Mouse (Mus musculus): ENCODE measurements around the gene Dapk1. TPM values are rescaled to one million over a fixed set of nuclear protein-coding genes. Genes with fewer than 3 reads are reported as not detected.

The Dapk1 gene
- polyA plus RNA-seq, 1 experiment from 2014 or later: 34.5 TPM

GRCm38 (mm10) chr13:60755251-60755650 is 153.5 kb downstream of the Dapk1 start:
- Histone ChIP-seq H3K9me3 (ENCODE audit: control insufficient read depth, low read length) (no peaks in the 10 kb centered on the region), H3K4me3 (ENCODE audit: low read depth, low read length) (no peak overlapping the region), H3K36me3 (ENCODE audit: control insufficient read depth, insufficient read depth, low read length) (peaks cover 45% of the 10 kb centered on the region), H3K4me1 (ENCODE audit: control insufficient read depth, insufficient read depth, low read length) (no peaks in the 10 kb centered on the region), H3K27me3 (ENCODE audit: control insufficient read depth, insufficient read depth, low read length) (no peaks in the 10 kb centered on the region), H3K4me2 (ENCODE audit: low read depth, low read length) (no peak overlapping the region), H3K9ac (replicated peaks; ENCODE audit: low read depth, low read length) (no peak overlapping the region), H3K27ac (ENCODE audit: low read depth, low read length) (no peak overlapping the region)
- ATAC-seq (ENCODE audit: low read depth): no peak
- WGBS: 42% methylated on average over 2 of the region's 2 CpGs

- Histone ChIP-seq H3K9me3 (ENCODE audit: control insufficient read depth, low read length) (no peaks in the 10 kb centered on the region), H3K36me3 (ENCODE audit: control insufficient read depth, insufficient read depth, low read length) (peaks cover 36% of the 10 kb centered on the region)
Measured at GRCm38 (mm10) chr13:60757292-60757691, 155.5 kb downstream of the Dapk1 start.

GRCm38 (mm10) chr13:60759136-60759535 is 157.4 kb downstream of the Dapk1 start:
- no peaks in the 10 kb centered on the region for H3K27me3 ChIP-seq (ENCODE audit: control insufficient read depth, insufficient read depth, low read length)
- H3K4me3 ChIP-seq (ENCODE audit: low read depth, low read length): no peak overlapping the region
- peaks cover 22% of the 10 kb centered on the region for H3K36me3 ChIP-seq (ENCODE audit: control insufficient read depth, insufficient read depth, low read length)
- H3K9ac ChIP-seq (replicated peaks; ENCODE audit: low read depth, low read length): no peak overlapping the region
- no peak overlapping the region for H3K4me2 ChIP-seq (ENCODE audit: low read depth, low read length)
- no peaks in the 10 kb centered on the region for H3K4me1 ChIP-seq (ENCODE audit: control insufficient read depth, insufficient read depth, low read length)
- H3K9me3 ChIP-seq (ENCODE audit: control insufficient read depth, low read length): no peaks in the 10 kb centered on the region
- 48% methylated on average over 6 of the region's 6 CpGs for WGBS
- H3K27ac ChIP-seq (ENCODE audit: low read depth, low read length): no peak overlapping the region
- no peak for ATAC-seq (ENCODE audit: low read depth)

More at GRCm38 (mm10) chr13:60757292-60757691, 155.5 kb downstream of the Dapk1 start:
- no peaks in the 10 kb centered on the region for H3K27me3 ChIP-seq (ENCODE audit: control insufficient read depth, insufficient read depth, low read length)
- no peak overlapping the region for H3K4me3 ChIP-seq (ENCODE audit: low read depth, low read length)
- 92% methylated on average over 13 of the region's 13 CpGs for WGBS
- no peak overlapping the region for H3K27ac ChIP-seq (ENCODE audit: low read depth, low read length)
- H3K4me2 ChIP-seq (ENCODE audit: low read depth, low read length): no peak overlapping the region
- no peaks in the 10 kb centered on the region for H3K4me1 ChIP-seq (ENCODE audit: control insufficient read depth, insufficient read depth, low read length)
- no peak overlapping the region for H3K9ac ChIP-seq (replicated peaks; ENCODE audit: low read depth, low read length)
- ATAC-seq (ENCODE audit: low read depth): no peak

- Histone ChIP-seq H3K4me2 (ENCODE audit: low read depth, low read length) (no peak overlapping the region), H3K9me3 (ENCODE audit: control insufficient read depth, low read length) (no peaks in the 10 kb centered on the region), H3K4me1 (ENCODE audit: control insufficient read depth, insufficient read depth, low read length) (no peaks in the 10 kb centered on the region), H3K27ac (ENCODE audit: low read depth, low read length) (no peak overlapping the region), H3K27me3 (ENCODE audit: control insufficient read depth, insufficient read depth, low read length) (no peaks in the 10 kb centered on the region), H3K4me3 (ENCODE audit: low read depth, low read length) (no peak overlapping the region), H3K9ac (replicated peaks; ENCODE audit: low read depth, low read length) (no peak overlapping the region), H3K36me3 (ENCODE audit: control insufficient read depth, insufficient read depth, low read length) (peaks cover 15% of the 10 kb centered on the region)
- 94% methylated on average over 12 of the region's 12 CpGs for WGBS
- ATAC-seq (ENCODE audit: low read depth): no peak
Measured at GRCm38 (mm10) chr13:60760392-60760791, 158.6 kb downstream of the Dapk1 start.

- H3K4me1 ChIP-seq (ENCODE audit: control insufficient read depth, insufficient read depth, low read length): no peaks in the 10 kb centered on the region
- no peak overlapping the region for H3K4me3 ChIP-seq (ENCODE audit: low read depth, low read length)
- no peak overlapping the region for H3K27ac ChIP-seq (ENCODE audit: low read depth, low read length)
- no peak for ATAC-seq (ENCODE audit: low read depth)
- no peak overlapping the region for H3K9ac ChIP-seq (replicated peaks; ENCODE audit: low read depth, low read length)
- WGBS: 97% methylated on average over 17 of the region's 17 CpGs
- H3K4me2 ChIP-seq (ENCODE audit: low read depth, low read length): no peak overlapping the region
- no peaks in the 10 kb centered on the region for H3K27me3 ChIP-seq (ENCODE audit: control insufficient read depth, insufficient read depth, low read length)
- no peaks in the 10 kb centered on the region for H3K9me3 ChIP-seq (ENCODE audit: control insufficient read depth, low read length)
- peaks cover 15% of the 10 kb centered on the region for H3K36me3 ChIP-seq (ENCODE audit: control insufficient read depth, insufficient read depth, low read length)
Measured at GRCm38 (mm10) chr13:60761161-60761560, 159.4 kb downstream of the Dapk1 start.

GRCm38 (mm10) chr13:60780534-60780933 is 178.8 kb downstream of the Dapk1 start:
- no peak for ATAC-seq (ENCODE audit: low read depth)
- H3K27me3 ChIP-seq (ENCODE audit: control insufficient read depth, insufficient read depth, low read length): no peaks in the 10 kb centered on the region
- H3K4me3 ChIP-seq (ENCODE audit: low read depth, low read length): no peak overlapping the region
- no peaks in the 10 kb centered on the region for H3K36me3 ChIP-seq (ENCODE audit: control insufficient read depth, insufficient read depth, low read length)
- 90% methylated on average over 3 of the region's 3 CpGs for WGBS
- H3K9me3 ChIP-seq (ENCODE audit: control insufficient read depth, low read length): no peaks in the 10 kb centered on the region
- H3K27ac ChIP-seq (ENCODE audit: low read depth, low read length): no peak overlapping the region
- H3K4me1 ChIP-seq (ENCODE audit: control insufficient read depth, insufficient read depth, low read length): no peaks in the 10 kb centered on the region
- no peak overlapping the region for H3K4me2 ChIP-seq (ENCODE audit: low read depth, low read length)
- no peak overlapping the region for H3K9ac ChIP-seq (replicated peaks; ENCODE audit: low read depth, low read length)

- no peaks in the 10 kb centered on the region for H3K27me3 ChIP-seq (ENCODE audit: control insufficient read depth, insufficient read depth, low read length)
- no peak for ATAC-seq (ENCODE audit: low read depth)
- H3K9me3 ChIP-seq (ENCODE audit: control insufficient read depth, low read length): no peaks in the 10 kb centered on the region
- H3K4me2 ChIP-seq (ENCODE audit: low read depth, low read length): no peak overlapping the region
- H3K9ac ChIP-seq (replicated peaks; ENCODE audit: low read depth, low read length): no peak overlapping the region
- WGBS: 91% methylated on average over 7 of the region's 7 CpGs
- no peak overlapping the region for H3K27ac ChIP-seq (ENCODE audit: low read depth, low read length)
- no peaks in the 10 kb centered on the region for H3K4me1 ChIP-seq (ENCODE audit: control insufficient read depth, insufficient read depth, low read length)
- no peak overlapping the region for H3K4me3 ChIP-seq (ENCODE audit: low read depth, low read length)
- H3K36me3 ChIP-seq (ENCODE audit: control insufficient read depth, insufficient read depth, low read length): no peaks in the 10 kb centered on the region
Measured at GRCm38 (mm10) chr13:60783301-60783700, 181.6 kb downstream of the Dapk1 start.

GRCm38 (mm10) chr13:60786264-60786663 is 184.5 kb downstream of the Dapk1 start, which contains the start of gene BC051665:
BC051665 (minus strand) TSS chr13:60786364.
- H3K4me1 ChIP-seq (ENCODE audit: control insufficient read depth, insufficient read depth, low read length): no peaks in the 10 kb centered on the region
- no peaks in the 10 kb centered on the region for H3K27me3 ChIP-seq (ENCODE audit: control insufficient read depth, insufficient read depth, low read length)
- H3K4me3 ChIP-seq (ENCODE audit: low read depth, low read length): no peak within 1 kb of the TSS
- H3K9ac ChIP-seq (replicated peaks; ENCODE audit: low read depth, low read length): no peak within 1 kb of the TSS
- H3K27ac ChIP-seq (ENCODE audit: low read depth, low read length): no peak within 1 kb of the TSS
- ATAC-seq (ENCODE audit: low read depth): no peak
- H3K36me3 ChIP-seq (ENCODE audit: control insufficient read depth, insufficient read depth, low read length): no peaks in the 10 kb centered on the region
- H3K4me2 ChIP-seq (ENCODE audit: low read depth, low read length): no peak within 1 kb of the TSS
- no peaks in the 10 kb centered on the region for H3K9me3 ChIP-seq (ENCODE audit: control insufficient read depth, low read length)

- Histone ChIP-seq H3K36me3 (ENCODE audit: control insufficient read depth, insufficient read depth, low read length) (no peaks in the 10 kb centered on the region), H3K9ac (replicated peaks; ENCODE audit: low read depth, low read length) (no peak overlapping the region), H3K9me3 (ENCODE audit: control insufficient read depth, low read length) (no peaks in the 10 kb centered on the region), H3K27ac (ENCODE audit: low read depth, low read length) (no peak overlapping the region), H3K27me3 (ENCODE audit: control insufficient read depth, insufficient read depth, low read length) (no peaks in the 10 kb centered on the region), H3K4me2 (ENCODE audit: low read depth, low read length) (no peak overlapping the region), H3K4me3 (ENCODE audit: low read depth, low read length) (no peak overlapping the region), H3K4me1 (ENCODE audit: control insufficient read depth, insufficient read depth, low read length) (no peaks in the 10 kb centered on the region)
- WGBS: 82% methylated on average over 1 of the region's 1 CpGs
- ATAC-seq (ENCODE audit: low read depth): no peak
Measured at GRCm38 (mm10) chr13:60789466-60789865, 187.7 kb downstream of the Dapk1 start.

- WGBS: 68% methylated on average over 1 of the region's 1 CpGs
- Histone ChIP-seq H3K36me3 (ENCODE audit: control insufficient read depth, insufficient read depth, low read length) (no peaks in the 10 kb centered on the region), H3K9ac (replicated peaks; ENCODE audit: low read depth, low read length) (no peak within 1 kb of the TSS), H3K4me1 (ENCODE audit: control insufficient read depth, insufficient read depth, low read length) (no peaks in the 10 kb centered on the region), H3K4me3 (ENCODE audit: low read depth, low read length) (no peak within 1 kb of the TSS), H3K9me3 (ENCODE audit: control insufficient read depth, low read length) (no peaks in the 10 kb centered on the region), H3K27ac (ENCODE audit: low read depth, low read length) (no peak within 1 kb of the TSS), H3K27me3 (ENCODE audit: control insufficient read depth, insufficient read depth, low read length) (no peaks in the 10 kb centered on the region), H3K4me2 (ENCODE audit: low read depth, low read length) (no peak within 1 kb of the TSS)
- no peak for ATAC-seq (ENCODE audit: low read depth)
Measured at GRCm38 (mm10) chr13:60802749-60803148, 201.0 kb downstream of the Dapk1 start, which contains the start of gene Ctsll3. Ctsll3 (minus strand) TSS chr13:60802849.

Data from neural tube, embryonic 14.5 days (tissue).